ENCODE assay signal across 10 mouse cellular contexts in the genomic region with DNA sequence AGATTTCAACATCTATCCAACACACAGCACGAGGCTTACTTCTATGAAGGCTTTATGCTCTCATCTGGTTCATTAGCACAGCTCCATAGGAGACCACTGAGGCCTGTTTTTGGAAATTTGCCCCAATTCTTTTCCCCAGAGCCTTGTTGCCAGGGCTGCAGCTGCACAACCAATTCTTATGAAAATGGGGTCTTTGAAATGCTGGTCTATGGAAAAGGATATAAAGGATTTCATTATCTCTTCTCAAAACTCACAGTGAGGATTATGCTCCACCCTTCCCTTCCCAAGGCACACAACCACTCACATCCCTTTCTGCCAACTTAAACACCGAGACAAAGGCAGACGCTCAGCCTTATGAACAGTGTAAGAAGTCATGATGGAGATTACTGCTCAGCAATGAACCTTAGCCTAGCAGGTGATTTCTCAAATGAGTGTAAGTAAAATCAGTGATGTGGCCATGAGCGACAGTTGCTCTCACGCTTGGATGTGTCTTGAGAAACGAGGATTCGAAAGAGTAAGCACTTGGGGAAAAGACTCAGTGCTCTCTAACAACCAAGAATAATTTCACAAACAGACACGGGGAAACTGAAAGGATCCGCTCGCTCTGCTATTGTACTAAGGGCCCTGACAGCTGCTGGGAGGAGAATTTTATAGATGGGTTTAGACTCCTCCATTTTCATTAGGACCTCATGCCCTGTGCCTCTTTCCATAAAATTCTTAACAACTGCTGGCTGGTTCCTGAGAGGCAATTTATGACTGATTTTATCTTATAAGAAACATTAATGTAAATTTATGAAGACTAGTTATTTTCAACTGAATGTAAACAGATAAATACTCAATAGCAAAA. TPM values are rescaled to one million over a fixed set of nuclear protein-coding genes. Genes with fewer than 3 reads are reported as not detected.
DNase-seq lines count a peak whose midpoint lies in the region; ATAC-seq and TF ChIP-seq lines count a peak whose summit lies in the region.
"Had no signal": no experiment of that assay in that cellular context is flagged by ENCODE, and none has a peak within 500 bp of the region (broad histone marks: within the 10 kb centered on the region; RNA-seq: fewer than 3 reads in every experiment).

No protein-coding gene starts in this region.

- no peaks in the 10 kb centered on the region for H3K27me3 ChIP-seq in hindbrain, embryonic 16.5 days (replicated peaks; ENCODE audit: control insufficient read depth, insufficient read depth, low read length)
- H3K27me3 ChIP-seq in midbrain, embryonic 16.5 days (ENCODE audit: control insufficient read depth, insufficient read depth, low read depth, low read length) = no peaks in the 10 kb centered on the region
- H3K27me3 ChIP-seq in intestine, embryonic 16.5 days (replicated peaks; ENCODE audit: control insufficient read depth, insufficient read depth, low read length) = no peaks in the 10 kb centered on the region
- H3K27me3 ChIP-seq: stomach, embryonic 15.5 days had no signal

- H3K9ac ChIP-seq in hindbrain, embryonic 16.5 days (ENCODE audit: low read depth, low read length) = no peak overlapping the region
- no peak overlapping the region for H3K9ac ChIP-seq in midbrain, embryonic 16.5 days (ENCODE audit: low read depth, low read length)
- H3K9ac ChIP-seq in intestine, embryonic 16.5 days (ENCODE audit: low read depth, low read length) = no peak overlapping the region
- H3K9ac ChIP-seq: stomach, embryonic 15.5 days had no signal

- intact Hi-C loops in gastrocnemius, adult 2 months (cut with DNase I) = loop anchor here (5.0 kb wide), 1 partner anchor 33 kb away; a partner anchor contains a TSS

- DNase-seq in gastrocnemius, adult 2 months = no peak
- no peak for DNase-seq in gastrocnemius, postnatal 10 days
- DNase-seq in embryo, embryonic 11.5 days (ENCODE audit: low read depth, low spot score) = peak; percentile 11
- no peak for DNase-seq in spleen, adult 12 weeks (ENCODE audit: low spot score)
- no peak for DNase-seq in ovary, postnatal 14 days (ENCODE audit: low spot score)
- DNase-seq: adrenal gland, postnatal 25 days had no signal

- peak overlapping the region; percentile 23 for H3K4me2 ChIP-seq in hindbrain, embryonic 16.5 days (ENCODE audit: low read length)
- peak overlapping the region; percentile 7 for H3K4me2 ChIP-seq in midbrain, embryonic 16.5 days (ENCODE audit: low read length)
- no peak overlapping the region for H3K4me2 ChIP-seq in intestine, embryonic 16.5 days (ENCODE audit: low read depth, low read length)
- H3K4me2 ChIP-seq: stomach, embryonic 15.5 days had no signal

- WGBS in hindbrain, embryonic 16.5 days = 11% methylated on average over 10 of the region's 10 CpGs
- 11% methylated on average over 10 of the region's 10 CpGs for WGBS in midbrain, embryonic 16.5 days
- 79% methylated on average over 10 of the region's 10 CpGs for WGBS in intestine, embryonic 16.5 days

- H3K9me3 ChIP-seq in hindbrain, embryonic 16.5 days (ENCODE audit: control insufficient read depth, low read length) = 0 out of 2 replicates have a peak, but pooled peaks cover 2% of the 10 kb centered on the region
- no peaks in the 10 kb centered on the region for H3K9me3 ChIP-seq in midbrain, embryonic 16.5 days (replicated peaks; ENCODE audit: control insufficient read depth, low read length, poor library complexity, severe bottlenecking)
- H3K9me3 ChIP-seq in intestine, embryonic 16.5 days (ENCODE audit: control insufficient read depth, low read length) = no peaks in the 10 kb centered on the region
- H3K9me3 ChIP-seq: stomach, embryonic 15.5 days had no signal

- no peak for TF ChIP-seq CTCF in gastrocnemius, adult 2 months (IDR thresholded peaks at IDR 0.05)

- peaks cover 21% of the 10 kb centered on the region for H3K4me1 ChIP-seq in hindbrain, embryonic 16.5 days (ENCODE audit: control insufficient read depth, insufficient read depth, low read depth, low read length)
- peaks cover 20% of the 10 kb centered on the region for H3K4me1 ChIP-seq in midbrain, embryonic 16.5 days (ENCODE audit: control insufficient read depth, insufficient read depth, low read length)
- peaks cover 4% of the 10 kb centered on the region for H3K4me1 ChIP-seq in intestine, embryonic 16.5 days (ENCODE audit: control insufficient read depth, insufficient read depth, low read length)
- H3K4me1 ChIP-seq: stomach, embryonic 15.5 days had no signal

- ATAC-seq in hindbrain, embryonic 16.5 days = peak; percentile 92
- peak; percentile 89 for ATAC-seq in midbrain, embryonic 16.5 days
- ATAC-seq in intestine, embryonic 16.5 days = no peak

- peaks cover 3% of the 10 kb centered on the region; the same call in 1 of the 2 replicates for H3K36me3 ChIP-seq in hindbrain, embryonic 16.5 days (ENCODE audit: control insufficient read depth, insufficient read depth, low read length)
- peaks cover 2% of the 10 kb centered on the region; the same call in 1 of the 2 replicates for H3K36me3 ChIP-seq in midbrain, embryonic 16.5 days (ENCODE audit: control insufficient read depth, insufficient read depth, low read length)
- H3K36me3 ChIP-seq in intestine, embryonic 16.5 days (ENCODE audit: control insufficient read depth, insufficient read depth, low read length) = 0 out of 2 replicates have a peak, but pooled peaks cover 4% of the 10 kb centered on the region
- H3K36me3 ChIP-seq: stomach, embryonic 15.5 days had no signal

- H3K4me3 ChIP-seq in gastrocnemius, adult 2 months = no peak overlapping the region
- H3K4me3 ChIP-seq in hindbrain, embryonic 16.5 days (ENCODE audit: low read length) = no peak overlapping the region
- H3K4me3 ChIP-seq in midbrain, embryonic 16.5 days (ENCODE audit: low read depth, low read length) = no peak overlapping the region
- no peak overlapping the region for H3K4me3 ChIP-seq in intestine, embryonic 16.5 days (ENCODE audit: low read length)
- H3K4me3 ChIP-seq: stomach, embryonic 15.5 days had no signal

- peak overlapping the region; percentile 77 for H3K27ac ChIP-seq in gastrocnemius, adult 2 months
- peak overlapping the region; percentile 74 for H3K27ac ChIP-seq in hindbrain, embryonic 16.5 days (ENCODE audit: low read depth, low read length)
- H3K27ac ChIP-seq in midbrain, embryonic 16.5 days (ENCODE audit: low read length) = peak overlapping the region; percentile 71
- no peak overlapping the region for H3K27ac ChIP-seq in intestine, embryonic 16.5 days (ENCODE audit: low read length)
- H3K27ac ChIP-seq: stomach, embryonic 15.5 days had no signal

RNA-seq across cellular contexts. Expression of a gene that starts 33.0 kb away (rescaled TPM):
- total RNA-seq in gastrocnemius, adult 2 months (2021) = 10 to 100 TPM; 14.4 to 19.6 TPM
- total RNA-seq in gastrocnemius, postnatal 10 days (2021) = 10 to 100 TPM; 22.1 to 22.5 TPM
- 136 and 147 TPM in 2 replicates for polyA plus RNA-seq in hindbrain, embryonic 16.5 days (2015; fragmentation: Nextera tagmentation; extraction: Ambion mirVana)
- 144 and 153 TPM in 2 replicates for polyA plus RNA-seq in midbrain, embryonic 16.5 days (2015; fragmentation: Nextera tagmentation; extraction: Ambion mirVana)
- 70.0 and 72.9 TPM in 2 replicates for polyA plus RNA-seq in intestine, embryonic 16.5 days (2015; fragmentation: Nextera tagmentation; extraction: Ambion mirVana)
